17 mouse cellular contexts compared by ENCODE assay signal in the genomic region with DNA sequence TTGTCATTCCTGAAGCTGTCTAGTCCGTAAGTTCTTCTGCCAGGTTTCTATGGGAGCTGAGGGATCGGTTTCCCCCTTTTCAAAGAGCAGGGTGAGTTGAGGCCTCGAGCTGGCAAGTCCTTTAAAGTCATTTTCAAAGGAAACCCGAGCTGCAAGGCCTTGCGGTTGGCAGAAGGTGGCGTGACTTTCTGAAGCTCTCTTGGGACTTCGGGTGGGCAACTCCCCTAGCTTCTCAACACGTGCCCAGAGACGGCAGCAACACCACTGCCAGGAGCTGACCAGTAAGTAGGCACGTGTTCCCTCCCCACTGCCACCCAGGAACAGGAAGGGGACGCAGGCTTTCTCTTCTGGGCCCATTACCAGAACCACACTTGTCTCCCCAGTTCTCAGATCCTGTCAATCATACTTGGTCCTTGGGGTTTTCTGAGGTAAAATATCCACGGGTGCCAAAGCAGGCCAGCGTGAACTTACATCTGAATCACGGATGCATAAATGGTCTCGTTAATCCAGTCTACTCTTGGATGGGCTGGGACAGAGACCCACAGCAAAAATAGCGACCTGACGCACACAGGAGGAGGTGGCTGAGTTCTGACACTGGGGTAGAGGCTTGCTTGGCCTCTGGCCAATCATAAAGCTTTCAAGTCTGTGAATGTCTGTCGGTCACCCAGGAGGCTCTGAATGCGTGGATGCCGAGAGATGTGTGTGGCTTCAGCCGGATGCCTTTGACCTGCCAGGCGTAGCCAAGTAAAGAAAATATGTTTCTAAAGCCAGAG. TPM values are rescaled to one million over a fixed set of nuclear protein-coding genes. Genes with fewer than 3 reads are reported as not detected.
DNase-seq lines count a peak whose midpoint lies in the region; ATAC-seq lines count a peak whose summit lies in the region.
"Had no signal": no experiment of that assay in that cellular context is flagged by ENCODE, and none has a peak within 500 bp of the region (broad histone marks: within the 10 kb centered on the region; RNA-seq: fewer than 3 reads in every experiment).

No protein-coding gene starts in this region.

- no peaks in the 10 kb centered on the region for H3K9me3 ChIP-seq in hindbrain, embryonic 13.5 days
- H3K9me3 ChIP-seq in hindbrain, embryonic 12.5 days (replicated peaks), result no peaks in the 10 kb centered on the region
- H3K9me3 ChIP-seq in midbrain, embryonic 12.5 days, result no peaks in the 10 kb centered on the region
- H3K9me3 ChIP-seq: heart, embryonic 15.5 days; neural tube, embryonic 12.5 days had no signal

- H3K36me3 ChIP-seq in hindbrain, embryonic 13.5 days, result no peaks in the 10 kb centered on the region
- no peaks in the 10 kb centered on the region for H3K36me3 ChIP-seq in hindbrain, embryonic 12.5 days
- H3K36me3 ChIP-seq in midbrain, embryonic 12.5 days, result no peaks in the 10 kb centered on the region

- WGBS in hindbrain, embryonic 13.5 days, result 60% methylated on average over 22 of the region's 22 CpGs
- WGBS in hindbrain, embryonic 12.5 days, result 63% methylated on average over 22 of the region's 22 CpGs
- WGBS in midbrain, embryonic 12.5 days, result 55% methylated on average over 22 of the region's 22 CpGs

- no peak overlapping the region for H3K27ac ChIP-seq in hindbrain, embryonic 13.5 days
- H3K27ac ChIP-seq in hindbrain, embryonic 12.5 days, result no peak overlapping the region
- no peak overlapping the region for H3K27ac ChIP-seq in midbrain, embryonic 12.5 days (replicated peaks)
- H3K27ac ChIP-seq: heart, embryonic 15.5 days; neural tube, embryonic 12.5 days had no signal

- H3K9ac ChIP-seq in hindbrain, embryonic 13.5 days, result no peak overlapping the region
- no peak overlapping the region for H3K9ac ChIP-seq in hindbrain, embryonic 12.5 days
- no peak overlapping the region for H3K9ac ChIP-seq in midbrain, embryonic 12.5 days (replicated peaks)
- H3K9ac ChIP-seq: heart, embryonic 15.5 days; neural tube, embryonic 12.5 days had no signal

- DNase-seq in adrenal gland, postnatal 10 days, result peak; percentile 58
- DNase-seq in adrenal gland, postnatal 4 days (ENCODE audit: low spot score in 2 of 2), result no peak
- peak; percentile 72 for DNase-seq in Muller cell, postnatal 12 days (ENCODE audit: inconsistent ontology term)
- DNase-seq in layer of hippocampus, adult 8-10 months (ENCODE audit: low spot score in 2 of 2), result no peak
- no peak for DNase-seq in kidney, adult 9 months
- DNase-seq: kidney, adult 2 months; lung, postnatal 36 days; thymus, adult 2 months had no signal

- H3K27me3 ChIP-seq in hindbrain, embryonic 13.5 days, result no peaks in the 10 kb centered on the region
- no peaks in the 10 kb centered on the region for H3K27me3 ChIP-seq in hindbrain, embryonic 12.5 days
- no peaks in the 10 kb centered on the region for H3K27me3 ChIP-seq in midbrain, embryonic 12.5 days
- H3K27me3 ChIP-seq: heart, embryonic 15.5 days; neural tube, embryonic 12.5 days had no signal

- H3K4me2 ChIP-seq in hindbrain, embryonic 13.5 days, result no peak overlapping the region
- H3K4me2 ChIP-seq in hindbrain, embryonic 12.5 days (replicated peaks), result no peak overlapping the region
- no peak overlapping the region for H3K4me2 ChIP-seq in midbrain, embryonic 12.5 days (replicated peaks)
- H3K4me2 ChIP-seq: heart, embryonic 15.5 days; neural tube, embryonic 12.5 days had no signal

- H3K4me1 ChIP-seq in hindbrain, embryonic 13.5 days (replicated peaks), result peaks cover 6% of the 10 kb centered on the region
- H3K4me1 ChIP-seq in hindbrain, embryonic 12.5 days, result peaks cover 6% of the 10 kb centered on the region
- peaks cover 11% of the 10 kb centered on the region for H3K4me1 ChIP-seq in midbrain, embryonic 12.5 days

- peak; percentile 28; the same call in 1 of the 2 replicates for ATAC-seq in hindbrain, embryonic 13.5 days (ENCODE audit: low FRiP score)
- no peak for ATAC-seq in hindbrain, embryonic 12.5 days (ENCODE audit: low FRiP score)
- ATAC-seq in midbrain, embryonic 12.5 days (ENCODE audit: low FRiP score, low read depth), result peak; percentile 42; the same call in 1 of the 2 replicates

- no peak overlapping the region for H3K4me3 ChIP-seq in hindbrain, embryonic 13.5 days
- no peak overlapping the region for H3K4me3 ChIP-seq in hindbrain, embryonic 12.5 days
- H3K4me3 ChIP-seq in midbrain, embryonic 12.5 days, result no peak overlapping the region
- H3K4me3 ChIP-seq: heart, embryonic 15.5 days; neural tube, embryonic 12.5 days had no signal

RNA-seq across cellular contexts. Expression of a gene that starts 24.2 kb away (rescaled TPM):
- total RNA-seq in adrenal gland, postnatal 10 days (2021), result not detected
- total RNA-seq in adrenal gland, postnatal 4 days (2021), result not detected
- not detected in 2 replicates for polyA plus RNA-seq in hindbrain, embryonic 13.5 days (2015; fragmentation: Nextera tagmentation; extraction: Ambion mirVana)
- polyA plus RNA-seq in hindbrain, embryonic 12.5 days (2016; fragmentation: Nextera tagmentation; extraction: Ambion mirVana), result not detected in 2 replicates
- polyA plus RNA-seq in midbrain, embryonic 12.5 days (2016; fragmentation: Nextera tagmentation; extraction: Ambion mirVana), result not detected in 2 replicates
- total RNA-seq in layer of hippocampus, adult 8-10 months (2022), result not detected
- total RNA-seq: layer of hippocampus, postnatal 25 days; liver, adult 2 months had no signal
- polyA plus RNA-seq: embryonic facial prominence, embryonic 11.5 days; heart, embryonic 15.5 days; kidney, adult 2 months; liver, adult 2 months; neural tube, embryonic 12.5 days; spleen, adult 2 months; thymus, adult 2 months had no signal

RNA-seq across cellular contexts. Expression of a gene that starts 24.6 kb away (rescaled TPM):
- 10 to 100 TPM; 46.6 to 53.6 TPM for total RNA-seq in adrenal gland, postnatal 10 days (2021)
- 10 to 100 TPM; 30.2 to 31.3 TPM for total RNA-seq in adrenal gland, postnatal 4 days (2021)
- 0.22 and 0.32 TPM in 2 replicates for polyA plus RNA-seq in hindbrain, embryonic 13.5 days (2015; fragmentation: Nextera tagmentation; extraction: Ambion mirVana)
- polyA plus RNA-seq in hindbrain, embryonic 12.5 days (2016; fragmentation: Nextera tagmentation; extraction: Ambion mirVana), result 0.12 and 0.18 TPM in 2 replicates
- polyA plus RNA-seq in midbrain, embryonic 12.5 days (2016; fragmentation: Nextera tagmentation; extraction: Ambion mirVana), result 0.15 and 0.25 TPM in 2 replicates
- 10 to 100 TPM; 44.9 to 51.7 (median 49.1) TPM for total RNA-seq in layer of hippocampus, adult 8-10 months (2022)

RNA-seq across cellular contexts. Expression of a gene that starts 31.9 kb away (rescaled TPM):
- not detected for total RNA-seq in adrenal gland, postnatal 10 days (2021)
- total RNA-seq in adrenal gland, postnatal 4 days (2021), result not detected
- polyA plus RNA-seq in hindbrain, embryonic 13.5 days (2015; fragmentation: Nextera tagmentation; extraction: Ambion mirVana), result not detected in 2 replicates
- not detected in 2 replicates for polyA plus RNA-seq in hindbrain, embryonic 12.5 days (2016; fragmentation: Nextera tagmentation; extraction: Ambion mirVana)
- not detected in 2 replicates for polyA plus RNA-seq in midbrain, embryonic 12.5 days (2016; fragmentation: Nextera tagmentation; extraction: Ambion mirVana)
- under 1 TPM; 0.30 to 0.76 (median 0.47) TPM for total RNA-seq in layer of hippocampus, adult 8-10 months (2022)
- total RNA-seq: liver, adult 2 months had no signal
- polyA plus RNA-seq: embryonic facial prominence, embryonic 11.5 days; heart, embryonic 15.5 days; kidney, adult 2 months; liver, adult 2 months; neural tube, embryonic 12.5 days; spleen, adult 2 months; thymus, adult 2 months had no signal

Comparison
In these comparisons a context has a peak if more than half of its experiments do, and no peak if none do; other contexts are left out.
1. DNase-seq: peak in adrenal gland, postnatal 10 days (single experiment) and Muller cell, postnatal 12 days (single experiment); none in adrenal gland, postnatal 4 days (0 of 2), layer of hippocampus, adult 8-10 months (0 of 2) and kidney, adult 9 months (single experiment).